Mouse (Mus musculus): ENCODE data around the gene Rpap3.

The Rpap3 gene

DNA sequence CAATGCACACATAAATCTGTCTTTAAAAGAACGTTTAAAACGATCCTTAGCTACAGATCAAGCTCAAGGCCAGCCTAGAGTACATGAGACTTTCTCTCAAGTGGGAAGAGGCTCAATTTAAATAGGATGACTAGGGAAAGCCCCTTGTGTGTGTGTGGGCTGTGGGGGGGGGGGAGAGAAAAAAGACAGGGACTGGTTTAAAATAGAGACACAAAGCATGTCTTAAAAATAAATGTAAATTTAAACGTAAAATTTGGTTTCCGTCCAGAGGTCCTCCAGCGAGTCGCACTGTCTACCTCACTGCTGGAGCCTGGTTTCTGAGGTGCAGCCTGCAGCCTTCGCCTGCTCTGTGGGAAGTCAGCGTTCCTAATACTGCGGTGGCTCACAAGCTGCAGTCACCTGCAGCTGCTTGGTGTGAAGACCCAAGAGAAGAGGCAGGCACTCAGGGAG, 34.7 kb upstream of the Rpap3 start:
- in situ Hi-C loops (cut with MboI; ENCODE audit: low pct_unique_long_range_greater_than_20kb in 1 of 2, low sequenced_read_pairs in 2 of 2, unreplicated experiment in 1 of 2): no loop called here

DNA sequence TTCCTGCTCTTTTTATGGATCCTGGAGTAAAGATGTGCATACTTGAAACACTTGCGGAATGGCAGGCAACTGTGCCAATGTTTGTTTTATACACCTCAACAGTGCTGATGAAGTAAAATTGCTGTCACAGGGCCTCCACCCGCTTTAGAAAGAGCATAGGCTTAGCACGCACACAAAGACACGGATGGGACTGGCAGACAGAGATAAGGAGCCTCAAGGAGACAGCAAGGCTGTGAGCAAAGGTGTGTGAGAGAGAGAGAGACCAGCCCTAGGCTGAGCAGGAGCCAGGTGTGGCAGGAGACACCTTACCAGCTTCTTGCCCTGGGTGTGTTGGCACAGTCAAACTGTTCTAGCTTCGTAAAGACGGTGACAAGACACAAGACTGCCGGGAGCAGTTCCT, 33.3 kb upstream of the Rpap3 start:
- in situ Hi-C loops (cut with MboI; ENCODE audit: low pct_unique_long_range_greater_than_20kb in 1 of 2, low sequenced_read_pairs in 2 of 2, unreplicated experiment in 1 of 2): no loop called here

DNA sequence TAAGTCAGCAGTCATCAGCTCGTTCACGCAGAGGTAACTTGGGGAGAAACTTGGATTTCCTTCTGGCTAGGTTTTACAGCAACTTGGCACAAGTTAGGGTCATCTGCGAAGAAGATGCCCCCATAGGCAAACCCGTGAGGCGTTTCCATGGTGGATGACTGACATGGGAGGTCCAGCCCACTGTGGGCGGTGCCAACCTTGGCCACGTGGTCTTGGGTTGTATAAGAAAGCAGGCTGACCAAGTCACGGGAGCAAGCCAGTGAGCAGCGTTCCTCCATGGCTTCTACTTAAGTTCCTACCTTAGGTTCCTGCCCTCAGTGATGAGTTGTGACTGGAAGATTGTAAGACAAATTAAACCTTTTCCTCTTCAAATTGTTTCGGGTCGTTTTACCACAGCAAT, 26.4 kb upstream of the Rpap3 start:
- in situ Hi-C loops (cut with MboI; ENCODE audit: low pct_unique_long_range_greater_than_20kb in 1 of 2, low sequenced_read_pairs in 2 of 2, unreplicated experiment in 1 of 2): no loop called here

GRCm38 (mm10) chr15:97731111-97731510, 25.5 kb upstream of the Rpap3 start, which contains the start of gene Endou:
Gene Endou (minus strand): TSS chr15:97731339.
- in situ Hi-C loops (cut with MboI; ENCODE audit: low pct_unique_long_range_greater_than_20kb in 1 of 2, low sequenced_read_pairs in 2 of 2, unreplicated experiment in 1 of 2): no loop called here

- in situ Hi-C loops (cut with MboI; ENCODE audit: low pct_unique_long_range_greater_than_20kb in 1 of 2, low sequenced_read_pairs in 2 of 2, unreplicated experiment in 1 of 2): no loop called here
Observed at GRCm38 (mm10) chr15:97730365-97730764, 24.7 kb upstream of the Rpap3 start.

- in situ Hi-C loops (cut with MboI; ENCODE audit: low pct_unique_long_range_greater_than_20kb in 1 of 2, low sequenced_read_pairs in 2 of 2, unreplicated experiment in 1 of 2): no loop called here
Observed at GRCm38 (mm10) chr15:97728804-97729203, 23.2 kb upstream of the Rpap3 start.

DNA sequence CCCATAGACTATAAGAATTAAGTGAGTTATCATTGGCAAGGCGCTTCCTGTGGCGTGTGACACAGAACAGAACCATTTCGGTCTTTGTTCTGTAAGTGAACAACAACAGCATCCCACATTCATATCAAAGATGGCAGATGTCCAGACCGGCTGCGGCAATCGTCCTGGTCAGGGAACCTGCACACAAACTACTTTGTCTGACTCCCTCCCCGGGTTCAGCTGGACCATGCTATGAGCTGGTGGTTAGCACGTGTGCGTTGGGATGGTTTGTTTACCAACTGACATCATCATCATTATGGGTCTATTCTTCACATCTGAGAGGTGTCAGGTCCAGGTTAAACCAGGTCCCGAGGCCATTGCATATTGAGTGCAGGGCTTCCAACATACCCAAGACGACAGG, 22.8 kb upstream of the Rpap3 start:
- in situ Hi-C loops (cut with MboI; ENCODE audit: low pct_unique_long_range_greater_than_20kb in 1 of 2, low sequenced_read_pairs in 2 of 2, unreplicated experiment in 1 of 2): no loop called here

GRCm38 (mm10) chr15:97727520-97727919, 21.9 kb upstream of the Rpap3 start:
- in situ Hi-C loops (cut with MboI; ENCODE audit: low pct_unique_long_range_greater_than_20kb in 1 of 2, low sequenced_read_pairs in 2 of 2, unreplicated experiment in 1 of 2): no loop called here

DNA sequence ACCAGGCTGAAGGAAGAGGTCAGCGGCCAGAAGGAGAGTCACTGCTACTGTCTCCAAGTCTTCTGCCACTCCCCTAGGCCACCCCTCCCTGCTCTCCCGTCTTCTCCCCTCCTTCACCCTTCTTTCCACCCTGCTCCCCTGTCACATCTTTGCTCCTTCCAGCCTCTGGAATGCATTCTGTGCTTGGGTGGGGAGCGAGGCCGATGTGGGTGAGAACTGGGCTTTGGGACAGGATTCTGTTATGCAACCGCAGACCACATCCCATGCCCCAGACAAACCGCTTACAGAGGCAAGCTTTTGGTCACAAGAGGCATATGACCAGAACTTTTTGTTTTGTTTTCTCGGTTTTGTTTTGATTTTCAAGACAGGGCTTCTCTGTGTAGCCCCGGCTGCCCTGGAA, 21.4 kb upstream of the Rpap3 start:
- in situ Hi-C loops (cut with MboI; ENCODE audit: low pct_unique_long_range_greater_than_20kb in 1 of 2, low sequenced_read_pairs in 2 of 2, unreplicated experiment in 1 of 2): no loop called here

GRCm38 (mm10) chr15:97726310-97726709, 20.7 kb upstream of the Rpap3 start:
- in situ Hi-C loops (cut with MboI; ENCODE audit: low pct_unique_long_range_greater_than_20kb in 1 of 2, low sequenced_read_pairs in 2 of 2, unreplicated experiment in 1 of 2): no loop called here

GRCm38 (mm10) chr15:97725198-97725785, 19.7 kb upstream of the Rpap3 start:
- in situ Hi-C loops (cut with MboI; ENCODE audit: low pct_unique_long_range_greater_than_20kb in 1 of 2, low sequenced_read_pairs in 2 of 2, unreplicated experiment in 1 of 2): no loop called here

DNA sequence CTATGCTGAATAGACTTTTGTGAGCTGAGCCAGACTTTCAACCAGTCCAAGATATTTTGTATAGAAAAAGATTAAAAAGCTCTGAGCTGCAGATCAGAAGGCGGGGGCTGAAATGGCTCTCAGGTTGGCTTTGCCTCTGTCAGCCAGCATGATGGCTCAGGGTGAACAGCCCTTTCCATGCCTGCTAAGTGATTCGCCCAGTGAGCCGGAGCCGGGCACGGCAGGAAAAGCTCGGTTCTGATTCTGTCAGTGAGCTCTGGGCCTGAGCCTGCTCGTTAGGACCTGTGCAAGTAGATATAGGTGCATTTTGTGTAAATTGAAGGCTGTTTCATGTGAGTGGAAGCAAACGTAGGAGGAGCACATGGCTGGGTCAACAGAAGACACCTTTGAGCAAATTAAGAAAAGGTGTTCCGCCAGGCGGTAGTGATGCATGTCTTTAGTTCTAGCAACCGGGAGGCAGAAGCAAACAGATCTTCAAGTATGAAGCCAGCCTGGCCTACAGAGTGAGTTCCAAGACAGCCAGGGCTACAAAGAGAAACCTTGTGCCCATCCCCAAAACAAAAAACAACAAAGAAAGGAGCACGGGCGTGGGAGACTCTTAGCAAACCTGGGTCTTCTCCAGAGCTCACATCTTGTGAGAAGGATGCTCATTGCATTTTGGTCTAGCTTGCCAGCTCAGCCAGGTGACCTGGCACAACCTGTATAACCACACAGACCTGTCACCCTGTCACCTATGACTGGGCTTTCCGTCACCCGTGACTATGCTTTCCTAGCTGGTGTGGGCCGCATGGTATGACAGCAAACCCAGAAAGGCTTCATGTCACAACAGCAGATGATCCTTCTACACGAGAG, 18.9 kb upstream of the Rpap3 start:
- in situ Hi-C loops (cut with MboI; ENCODE audit: low pct_unique_long_range_greater_than_20kb in 1 of 2, low sequenced_read_pairs in 2 of 2, unreplicated experiment in 1 of 2): no loop called here

DNA sequence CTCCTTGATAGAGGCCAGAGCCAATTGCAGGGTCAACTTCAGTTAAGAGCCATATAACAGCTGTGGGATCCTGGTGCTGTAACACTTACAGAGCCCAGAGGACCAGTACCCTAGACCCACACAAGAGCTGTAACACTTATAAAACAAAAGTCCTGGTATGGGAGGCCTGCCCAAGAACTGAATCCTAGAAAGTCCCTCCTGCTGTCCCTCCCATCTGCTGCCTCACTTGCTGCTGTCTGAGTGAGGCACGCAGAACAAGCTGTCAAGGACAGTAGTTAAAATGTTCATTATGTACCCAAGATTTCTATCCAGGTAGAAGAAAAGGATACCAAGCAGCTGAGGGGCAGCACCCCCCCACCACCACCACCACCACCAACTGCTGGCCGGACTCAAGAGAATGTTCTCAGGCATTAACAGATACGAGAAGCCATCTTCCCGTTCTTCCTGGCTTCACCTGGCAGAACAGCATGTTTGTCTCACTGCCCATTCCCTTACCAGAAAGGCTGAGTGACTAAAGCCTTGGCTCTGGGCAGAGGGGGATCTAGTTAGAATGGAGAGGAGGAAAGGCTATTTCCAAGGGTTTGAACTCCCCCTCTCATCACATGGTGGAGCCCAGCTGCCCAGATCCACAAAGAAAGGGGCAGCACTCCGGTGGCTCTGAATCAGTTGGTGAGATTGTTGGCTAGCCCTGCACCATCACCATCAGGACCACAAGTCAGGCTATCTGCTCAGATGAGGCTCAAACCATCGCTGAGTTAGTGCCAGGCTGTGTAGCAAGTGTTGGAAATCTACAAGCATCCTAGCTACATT, 18.1 kb upstream of the Rpap3 start:
- in situ Hi-C loops (cut with MboI; ENCODE audit: low pct_unique_long_range_greater_than_20kb in 1 of 2, low sequenced_read_pairs in 2 of 2, unreplicated experiment in 1 of 2): no loop called here

DNA sequence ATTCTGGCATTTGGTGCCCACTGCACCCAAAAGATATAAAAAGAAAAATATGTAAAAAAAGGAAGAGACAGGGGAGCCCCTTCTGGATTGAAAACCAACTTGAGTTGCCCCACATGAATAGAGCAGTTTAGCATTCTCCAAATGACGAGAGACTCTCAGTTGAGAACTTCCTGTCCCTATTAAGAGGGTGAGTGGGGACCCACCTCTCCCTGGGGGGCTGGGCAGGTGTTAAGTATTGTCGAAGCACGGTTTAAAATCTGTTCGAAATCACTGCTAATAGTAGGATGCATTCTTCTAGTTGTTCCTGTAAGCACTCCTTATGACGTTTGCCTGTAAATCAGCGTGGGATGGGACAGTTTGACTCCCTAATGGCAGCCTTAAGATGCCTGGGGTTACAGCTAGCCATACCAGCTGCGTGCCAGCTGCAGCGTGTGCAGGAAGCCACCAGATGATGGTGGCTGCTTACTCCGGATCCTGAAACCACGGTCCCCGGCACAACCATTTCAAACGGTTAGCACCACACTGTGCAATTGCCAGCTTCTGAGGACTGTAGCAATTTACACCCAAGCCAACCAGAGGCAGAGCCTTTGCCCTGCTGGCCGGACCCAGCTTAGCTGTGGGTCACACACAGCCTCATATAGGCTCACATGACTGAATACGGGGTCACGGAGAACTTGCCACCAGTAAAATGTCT, 15.5 kb upstream of the Rpap3 start:
- in situ Hi-C loops (cut with MboI; ENCODE audit: low pct_unique_long_range_greater_than_20kb in 1 of 2, low sequenced_read_pairs in 2 of 2, unreplicated experiment in 1 of 2): no loop called here

- in situ Hi-C loops (cut with MboI; ENCODE audit: low pct_unique_long_range_greater_than_20kb in 1 of 2, low sequenced_read_pairs in 2 of 2, unreplicated experiment in 1 of 2): no loop called here
Observed at GRCm38 (mm10) chr15:97720026-97720675, 14.5 kb upstream of the Rpap3 start.

DNA sequence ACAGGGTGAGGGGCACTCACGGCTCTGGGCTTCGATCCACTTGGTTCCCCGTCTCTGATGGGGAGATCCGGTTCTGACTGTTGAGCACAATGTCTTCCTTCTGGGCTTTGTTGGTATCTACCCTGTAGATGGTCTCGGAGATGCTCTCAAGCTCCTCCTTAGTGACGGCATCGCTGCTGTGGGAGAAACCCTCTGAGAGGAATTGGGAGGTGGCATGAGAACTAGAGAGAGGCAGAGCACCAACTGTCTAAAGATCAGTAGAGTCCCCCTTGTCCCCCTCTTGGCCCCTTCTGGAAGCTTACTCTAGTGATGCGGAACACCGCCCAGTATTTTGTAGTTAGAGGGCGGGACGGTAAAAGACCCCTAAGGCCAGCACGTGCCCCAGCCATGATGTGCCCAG, 13.9 kb upstream of the Rpap3 start:
- in situ Hi-C loops (cut with MboI; ENCODE audit: low pct_unique_long_range_greater_than_20kb in 1 of 2, low sequenced_read_pairs in 2 of 2, unreplicated experiment in 1 of 2): loop anchor here in 1 of 2 experiments (5.0 kb wide), 2 partner anchors 73 to 133 kb away; no protein-coding TSS in a partner anchor

DNA sequence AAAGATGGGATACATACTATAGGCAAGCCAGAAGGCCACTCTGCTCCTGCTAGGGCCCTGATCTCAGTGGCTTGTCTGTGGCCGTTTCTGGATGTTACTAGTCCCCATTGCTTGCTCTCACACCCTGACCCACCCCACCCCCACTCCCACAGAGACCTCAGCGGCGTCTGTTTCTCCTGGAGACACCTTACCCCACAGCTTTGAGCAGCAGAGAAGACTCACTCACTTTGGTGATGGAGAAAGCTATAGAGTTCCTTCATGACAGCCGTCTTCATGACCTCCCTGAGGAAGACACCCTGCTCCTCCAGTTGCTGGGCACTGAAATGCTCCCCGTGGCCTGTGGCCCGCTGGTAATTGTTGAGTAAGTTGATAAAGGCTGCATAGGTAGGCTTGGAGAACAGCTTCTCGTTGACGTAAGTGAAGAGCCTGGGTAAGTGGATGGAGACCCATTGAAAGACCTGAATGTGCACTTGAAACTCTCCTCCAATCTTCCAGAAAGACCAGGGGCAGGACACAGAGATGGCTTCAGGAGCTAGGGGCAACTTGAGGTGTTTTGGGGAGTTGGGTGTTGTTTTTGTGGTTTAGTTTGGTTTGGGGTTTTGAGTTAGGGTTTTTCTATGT, 13.0 kb upstream of the Rpap3 start:
- in situ Hi-C loops (cut with MboI; ENCODE audit: low pct_unique_long_range_greater_than_20kb in 1 of 2, low sequenced_read_pairs in 2 of 2, unreplicated experiment in 1 of 2): loop anchor here in 1 of 2 experiments (5.0 kb wide), 2 partner anchors 74 to 134 kb away; no protein-coding TSS in a partner anchor
